Mouse (Mus musculus) thymus, adult 18-20 months (tissue): ENCODE measurements around the gene Slc25a12.

Experiments used
- DNase-seq, 2 experiments: peaks; one replicate each; pipeline ENCODE4 v3.0.0; 2022; ENCODE audit warnings: mixed read lengths in 2 of 2

The Slc25a12 gene

GRCm38 (mm10) chr2:71347732-71348490 is 19.6 kb downstream of the Slc25a12 start:
- DNase-seq, result no peak

- DNase-seq, result no peak
Measured at GRCm38 (mm10) chr2:71347160-71347559, 20.4 kb downstream of the Slc25a12 start.

DNA sequence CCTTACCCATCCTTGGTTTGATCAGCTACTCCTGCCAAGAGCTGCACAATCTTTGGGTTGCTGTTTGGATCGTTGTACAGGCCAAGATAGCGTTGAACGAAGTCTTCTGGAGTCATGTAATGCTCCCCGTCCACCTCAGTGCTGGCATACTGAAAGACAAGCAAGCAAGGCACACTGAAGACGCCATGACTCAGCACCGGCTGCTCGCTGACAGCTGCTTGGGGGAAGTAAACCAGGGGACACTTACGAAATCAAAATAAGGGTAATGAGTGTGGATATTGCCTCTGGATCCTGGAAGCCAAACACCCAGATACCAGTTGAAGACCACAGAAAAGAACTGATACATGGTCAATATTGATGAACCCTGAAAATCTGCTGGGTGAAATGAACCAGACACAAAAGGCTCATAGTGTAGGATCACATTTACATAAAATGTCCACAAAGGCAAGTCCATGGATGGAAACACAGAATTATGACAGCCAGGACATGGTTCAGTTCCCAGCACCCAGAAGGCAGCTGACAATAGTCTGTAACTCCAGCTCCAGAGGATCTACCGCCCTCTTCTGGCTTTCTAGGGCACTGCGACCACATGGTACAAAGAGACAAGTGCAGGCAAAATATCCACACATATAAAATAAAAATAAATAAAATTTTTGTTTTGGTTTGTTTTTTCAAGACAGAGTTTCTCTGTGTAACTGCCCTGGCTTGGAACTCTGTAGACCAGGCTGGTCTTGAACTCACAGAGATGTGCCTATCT is 23.5 kb downstream of the Slc25a12 start:
- DNase-seq, result no peak

DNA sequence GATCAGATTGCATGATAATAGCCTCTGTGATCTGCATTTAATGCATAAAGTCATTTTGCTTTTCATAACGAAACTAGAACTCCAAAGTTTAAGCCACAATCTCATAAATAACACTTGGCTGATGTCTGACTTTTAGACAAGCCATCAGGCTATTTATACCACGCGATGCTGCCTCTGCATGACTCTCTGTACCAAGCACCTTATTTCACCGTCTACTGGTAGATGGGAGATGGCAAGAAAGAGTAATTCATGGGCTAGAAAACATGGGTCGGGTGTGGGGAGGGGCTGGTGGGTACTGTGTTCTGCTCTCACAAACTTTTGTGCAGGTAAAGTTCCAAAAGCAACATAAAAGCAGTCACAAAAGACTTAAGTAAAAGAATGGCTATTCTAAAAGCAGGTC is 27.4 kb downstream of the Slc25a12 start:
- DNase-seq, result no peak

GRCm38 (mm10) chr2:71338145-71338796 is 29.3 kb downstream of the Slc25a12 start:
- DNase-seq, result no peak

DNA sequence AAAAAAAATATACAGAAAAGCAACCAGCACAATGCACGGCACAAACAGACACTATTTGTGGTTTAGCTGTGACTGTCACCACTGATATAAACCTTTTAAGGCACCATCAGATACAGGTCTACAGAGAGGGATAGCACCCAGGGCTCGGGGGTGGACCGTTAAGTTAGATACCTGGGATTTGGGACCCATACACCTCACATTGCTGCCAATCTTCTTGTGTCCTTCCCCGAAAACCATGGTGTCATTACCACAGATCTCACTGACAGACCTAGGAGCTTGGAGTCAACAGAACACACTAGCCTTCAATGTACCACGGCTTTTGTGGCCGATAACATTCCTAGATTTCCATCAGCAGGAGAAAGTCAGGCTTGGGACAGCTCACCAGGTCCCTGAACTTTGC is 30.9 kb downstream of the Slc25a12 start:
- no peak for DNase-seq

GRCm38 (mm10) chr2:71336209-71336608 is 31.3 kb downstream of the Slc25a12 start:
- DNase-seq, result no peak

GRCm38 (mm10) chr2:71333986-71334822 is 33.3 kb downstream of the Slc25a12 start:
- DNase-seq, result no peak

- DNase-seq, result no peak
Measured at GRCm38 (mm10) chr2:71329761-71330160, 37.8 kb downstream of the Slc25a12 start.

GRCm38 (mm10) chr2:71328391-71329160 is 39.0 kb downstream of the Slc25a12 start:
- no peak for DNase-seq

DNA sequence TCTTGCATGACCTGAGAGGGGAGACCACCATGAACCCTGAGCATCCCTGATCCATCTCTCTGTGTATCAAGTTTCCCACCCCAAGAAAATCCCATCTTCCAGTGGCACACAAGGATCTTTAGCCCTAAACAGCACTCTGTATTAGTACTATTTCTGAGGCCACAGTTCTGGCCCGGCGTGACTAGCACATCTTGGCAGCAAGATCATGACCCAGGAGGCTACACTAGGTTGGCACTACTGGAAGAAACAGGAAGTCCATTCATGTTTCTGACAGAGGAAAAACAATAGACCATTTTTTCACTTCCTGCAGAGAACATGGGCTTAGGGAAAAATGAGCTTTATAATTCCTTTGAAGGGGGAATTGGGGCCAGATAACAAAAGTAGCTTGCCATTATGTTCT is 39.8 kb downstream of the Slc25a12 start:
- no peak for DNase-seq

GRCm38 (mm10) chr2:71326766-71327464 is 40.6 kb downstream of the Slc25a12 start:
- DNase-seq, result no peak

DNA sequence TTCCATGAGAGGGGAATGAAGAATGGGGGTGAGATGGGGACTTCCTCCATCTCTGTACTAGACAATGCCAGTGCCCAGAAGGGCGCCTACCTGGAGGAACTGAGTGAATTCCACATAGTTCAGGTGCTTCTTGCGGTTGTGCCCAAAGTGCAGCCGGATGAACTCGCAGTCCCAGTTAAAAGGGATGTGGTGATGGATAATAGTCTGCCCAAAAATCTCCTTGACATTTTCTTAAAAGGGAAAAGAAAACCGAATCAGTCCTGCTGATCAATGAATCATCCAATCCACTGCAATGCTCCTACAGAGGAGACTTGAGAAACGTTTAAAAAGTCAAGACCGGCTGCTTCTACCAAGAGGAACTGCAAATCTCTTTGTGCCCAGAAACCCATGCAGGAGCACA is 43.7 kb downstream of the Slc25a12 start:
- DNase-seq, result no peak

DNA sequence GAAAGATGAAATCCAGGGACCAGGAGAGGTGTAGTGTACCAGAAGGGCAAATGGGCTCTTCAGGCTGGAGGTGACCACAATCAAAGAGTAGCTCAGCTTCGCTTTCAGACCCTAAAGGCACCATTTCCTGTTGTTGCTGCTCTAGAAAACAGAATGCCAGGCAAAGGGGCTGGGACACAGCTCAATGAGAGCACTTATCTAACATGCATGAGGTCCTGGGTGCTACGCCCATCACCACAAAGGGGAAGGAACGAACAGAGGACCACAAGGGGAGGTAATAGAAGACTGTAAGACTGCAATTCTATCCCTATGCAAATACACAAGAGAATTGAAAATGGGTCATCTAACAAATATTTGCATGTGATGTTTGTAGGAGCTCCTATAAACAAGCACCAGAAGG is 46.1 kb downstream of the Slc25a12 start:
- DNase-seq, result no peak

DNA sequence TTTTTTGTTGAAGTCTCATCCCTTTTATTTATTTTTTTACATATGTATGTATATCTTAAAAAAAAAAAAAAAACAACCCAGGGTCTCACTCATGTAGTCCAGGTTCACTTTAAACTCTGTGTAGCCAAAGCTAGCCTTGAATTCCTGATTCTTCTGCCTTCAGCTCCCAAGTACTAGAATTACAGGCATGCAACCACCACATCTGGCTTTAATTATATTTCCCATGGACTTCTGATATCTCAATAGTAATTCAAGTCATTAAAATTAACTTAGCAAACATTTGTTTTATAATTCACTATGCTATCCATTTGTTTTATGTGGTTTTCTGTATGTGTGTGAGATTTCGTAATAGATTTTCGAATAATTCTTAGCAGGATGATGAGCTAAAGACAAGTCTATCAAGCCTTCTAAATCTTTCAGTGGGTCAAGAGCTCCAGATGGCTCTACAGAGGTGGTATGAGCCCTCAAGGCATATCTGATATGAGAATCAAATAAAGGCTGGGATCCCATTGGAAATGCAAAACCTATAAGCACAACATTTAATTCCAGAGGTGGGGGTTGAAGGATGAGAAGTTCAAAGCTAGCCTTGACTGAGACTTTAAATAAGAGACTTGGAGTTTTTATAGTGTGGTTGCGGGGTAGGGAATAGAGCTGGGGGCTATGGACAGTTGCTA is 51.3 kb downstream of the Slc25a12 start:
- DNase-seq, result no peak

GRCm38 (mm10) chr2:71315022-71315421 is 52.5 kb downstream of the Slc25a12 start:
- no peak for DNase-seq

GRCm38 (mm10) chr2:71314080-71314479 is 53.5 kb downstream of the Slc25a12 start:
- DNase-seq, result no peak

- DNase-seq, result no peak
Measured at GRCm38 (mm10) chr2:71312067-71312466, 55.5 kb downstream of the Slc25a12 start.

DNA sequence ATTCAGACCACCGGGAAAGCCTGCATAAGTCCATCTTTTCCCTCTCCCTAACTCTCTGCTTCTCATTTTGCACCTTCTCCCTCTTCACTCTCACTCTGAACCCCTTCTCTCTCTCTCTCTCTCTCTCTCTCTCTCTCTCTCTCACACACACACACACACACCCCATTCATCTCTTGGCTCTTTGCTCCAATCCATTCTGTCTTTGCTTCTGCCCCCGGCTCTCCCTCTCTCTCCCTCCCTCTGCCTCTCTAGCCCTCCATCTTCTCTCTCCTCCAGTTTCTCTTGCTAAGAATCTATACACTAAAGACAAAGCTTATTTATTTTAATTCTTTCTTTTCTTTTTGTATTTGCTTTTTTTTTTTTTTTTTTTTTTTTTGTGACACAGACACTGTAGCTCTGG is 57.8 kb downstream of the Slc25a12 start:
- no peak for DNase-seq

DNA sequence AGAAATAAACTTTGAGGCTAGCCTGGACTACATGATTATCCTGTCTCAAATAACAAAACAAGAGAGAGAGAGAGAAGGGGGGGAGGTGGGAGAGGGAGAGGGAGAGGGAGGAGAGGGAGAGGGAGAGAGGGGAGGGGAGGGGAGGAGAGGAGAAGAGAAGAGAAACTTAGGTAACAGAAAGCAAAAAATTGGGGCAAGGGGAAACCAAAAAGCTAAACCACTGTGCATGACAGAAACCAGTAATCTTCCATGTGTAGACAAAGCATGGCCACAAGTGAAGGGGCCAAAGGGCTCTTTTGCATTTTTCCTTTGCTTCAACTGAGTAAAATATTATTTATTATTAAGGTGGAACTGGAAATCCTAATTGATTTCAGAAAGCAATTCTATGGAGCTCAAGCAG is 61.2 kb downstream of the Slc25a12 start:
- no peak for DNase-seq

DNA sequence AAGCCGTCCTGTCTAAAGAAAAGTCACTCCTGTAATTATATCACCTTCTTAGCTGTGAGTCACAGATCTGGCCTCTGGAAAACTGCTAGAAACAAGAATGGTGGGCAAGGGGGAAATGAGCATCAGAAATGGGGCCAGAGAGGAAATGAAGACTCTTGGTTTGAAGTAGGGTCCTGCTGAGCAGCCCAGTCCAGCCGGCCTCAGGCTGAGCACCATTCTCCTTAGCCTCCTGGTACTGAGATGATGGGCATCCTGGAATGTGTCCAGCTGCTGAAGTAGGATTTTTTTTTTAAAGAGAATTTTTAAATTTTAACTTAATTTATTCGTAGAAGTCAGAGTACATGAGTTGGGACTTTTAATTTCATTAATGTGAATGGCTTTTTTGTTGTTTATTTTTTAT is 62.7 kb downstream of the Slc25a12 start:
- DNase-seq, result no peak
